ENCODE assay signal across 8 mouse cellular contexts in genomic region chr14:24486241-24486767, GRCm38 (mm10). TPM values are rescaled to one million over a fixed set of nuclear protein-coding genes. Genes with fewer than 3 reads are reported as not detected.
DNase-seq lines count a peak whose midpoint lies in the region; ATAC-seq and TF ChIP-seq lines count a peak whose summit lies in the region.

No protein-coding gene starts in this region.

- H3K4me2 ChIP-seq in lung, postnatal 0 days (replicated peaks; ENCODE audit: low read depth, low read length): peak overlapping the region; percentile 75
- peak overlapping the region; percentile 60 for H3K4me2 ChIP-seq in embryonic facial prominence, embryonic 15.5 days (replicated peaks)
- H3K4me2 ChIP-seq in kidney, embryonic 16.5 days (replicated peaks; ENCODE audit: low read depth, low read length): peak overlapping the region; percentile 67
- peak overlapping the region; percentile 60 for H3K4me2 ChIP-seq in midbrain, embryonic 16.5 days (ENCODE audit: low read length)

- peak overlapping the region; percentile 74 for H3K9ac ChIP-seq in lung, postnatal 0 days (replicated peaks; ENCODE audit: low read depth)
- H3K9ac ChIP-seq in embryonic facial prominence, embryonic 15.5 days: peak overlapping the region; percentile 80
- peak overlapping the region; percentile 92 for H3K9ac ChIP-seq in kidney, embryonic 16.5 days (replicated peaks; ENCODE audit: low read length)
- H3K9ac ChIP-seq in midbrain, embryonic 16.5 days (ENCODE audit: low read depth, low read length): peak overlapping the region; percentile 79

- no peak for TF ChIP-seq EP300 in lung, postnatal 0 days (IDR thresholded peaks at IDR 0.05)

- H3K27ac ChIP-seq in lung, postnatal 0 days (ENCODE audit: low read length): peak overlapping the region; percentile 60
- H3K27ac ChIP-seq in embryonic facial prominence, embryonic 15.5 days (replicated peaks): no peak overlapping the region
- H3K27ac ChIP-seq in kidney, embryonic 16.5 days (ENCODE audit: low read length): peak overlapping the region; percentile 80; the same call in 1 of the 2 replicates
- no peak overlapping the region for H3K27ac ChIP-seq in midbrain, embryonic 16.5 days (ENCODE audit: low read length)

- H3K4me1 ChIP-seq in lung, postnatal 0 days (ENCODE audit: insufficient read depth, low read depth, low read length): peaks cover 3% of the 10 kb centered on the region; the same call in 1 of the 2 replicates
- peaks cover 13% of the 10 kb centered on the region for H3K4me1 ChIP-seq in embryonic facial prominence, embryonic 15.5 days
- H3K4me1 ChIP-seq in kidney, embryonic 16.5 days (ENCODE audit: insufficient read depth, low read length): peaks cover 7% of the 10 kb centered on the region
- H3K4me1 ChIP-seq in midbrain, embryonic 16.5 days (ENCODE audit: control insufficient read depth, insufficient read depth, low read length): peaks cover 12% of the 10 kb centered on the region

- H3K27me3 ChIP-seq in lung, postnatal 0 days (replicated peaks; ENCODE audit: insufficient read depth, low read length): no peaks in the 10 kb centered on the region
- no peaks in the 10 kb centered on the region for H3K27me3 ChIP-seq in embryonic facial prominence, embryonic 15.5 days
- no peaks in the 10 kb centered on the region for H3K27me3 ChIP-seq in kidney, embryonic 16.5 days (ENCODE audit: insufficient read depth, low read length)
- H3K27me3 ChIP-seq in midbrain, embryonic 16.5 days (ENCODE audit: control insufficient read depth, insufficient read depth, low read depth, low read length): no peaks in the 10 kb centered on the region

- TF ChIP-seq CTCF in lung, postnatal 0 days (IDR thresholded peaks at IDR 0.05): no peak

- peak; percentile 11; the same call in 1 of the 2 replicates for ATAC-seq in lung, postnatal 0 days
- no peak for ATAC-seq in embryonic facial prominence, embryonic 15.5 days (ENCODE audit: insufficient number of reproducible peaks, low FRiP score, low TSS enrichment, low read depth)
- ATAC-seq in kidney, embryonic 16.5 days (ENCODE audit: low FRiP score, low TSS enrichment): peak; percentile 26
- ATAC-seq in midbrain, embryonic 16.5 days: peak; percentile 9

- H3K36me3 ChIP-seq in lung, postnatal 0 days (ENCODE audit: insufficient read depth, low read length): peaks cover 22% of the 10 kb centered on the region
- H3K36me3 ChIP-seq in embryonic facial prominence, embryonic 15.5 days: peaks cover 33% of the 10 kb centered on the region
- H3K36me3 ChIP-seq in kidney, embryonic 16.5 days (ENCODE audit: insufficient read depth, low read length): peaks cover 29% of the 10 kb centered on the region
- peaks cover 8% of the 10 kb centered on the region for H3K36me3 ChIP-seq in midbrain, embryonic 16.5 days (ENCODE audit: control insufficient read depth, insufficient read depth, low read length)

- H3K4me3 ChIP-seq in lung, postnatal 0 days (ENCODE audit: low read depth, low read length): peak overlapping the region; percentile 60
- peak overlapping the region; percentile 95 for H3K4me3 ChIP-seq in embryonic facial prominence, embryonic 15.5 days (replicated peaks)
- H3K4me3 ChIP-seq in kidney, embryonic 16.5 days (ENCODE audit: low read length): peak overlapping the region; percentile 95
- peak overlapping the region; percentile 71 for H3K4me3 ChIP-seq in midbrain, embryonic 16.5 days (ENCODE audit: low read depth, low read length)

- H3K9me3 ChIP-seq in lung, postnatal 0 days (ENCODE audit: low read length): no peaks in the 10 kb centered on the region
- H3K9me3 ChIP-seq in embryonic facial prominence, embryonic 15.5 days (replicated peaks): no peaks in the 10 kb centered on the region
- H3K9me3 ChIP-seq in kidney, embryonic 16.5 days (ENCODE audit: low read length): no peaks in the 10 kb centered on the region
- no peaks in the 10 kb centered on the region for H3K9me3 ChIP-seq in midbrain, embryonic 16.5 days (replicated peaks; ENCODE audit: control insufficient read depth, low read length, poor library complexity, severe bottlenecking)

- WGBS in lung, postnatal 0 days: 5% methylated on average over 13 of the region's 13 CpGs
- 5% methylated on average over 13 of the region's 13 CpGs for WGBS in embryonic facial prominence, embryonic 15.5 days
- whole genome bisulfite sequencing in kidney, embryonic 16.5 days: 9% methylated on average over 13 of the region's 13 CpGs
- WGBS in midbrain, embryonic 16.5 days: 6% methylated on average over 13 of the region's 13 CpGs

- no peak for DNase-seq in lung, postnatal 0 days (ENCODE audit: low spot score)
- no peak for DNase-seq in lung, postnatal 4 days
- DNase-seq in adrenal gland, postnatal 14 days: no peak
- no peak for DNase-seq in thymus, postnatal 0 days (ENCODE audit: low spot score)
- no peak for DNase-seq in thymus, adult 18-20 months

RNA-seq across cellular contexts. Expression of gene Polr3a, which starts 0.6 kb away (rescaled TPM):
- 8.4 and 10.1 TPM in 2 replicates for polyA plus RNA-seq in lung, postnatal 0 days (2015; fragmentation: Nextera tagmentation; extraction: Ambion mirVana)
- 18.7 and 22.2 TPM in 2 replicates for polyA plus RNA-seq in embryonic facial prominence, embryonic 15.5 days (2015; fragmentation: Nextera tagmentation; extraction: Ambion mirVana)
- 16.8 and 21.1 TPM in 2 replicates for polyA plus RNA-seq in kidney, embryonic 16.5 days (2015; fragmentation: Nextera tagmentation; extraction: Ambion mirVana)
- 17.9 and 18.9 TPM in 2 replicates for polyA plus RNA-seq in midbrain, embryonic 16.5 days (2015; fragmentation: Nextera tagmentation; extraction: Ambion mirVana)
- total RNA-seq in adrenal gland, postnatal 14 days (2021): 17.3 and 21.7 TPM in 2 replicates
- 14.7 and 18.5 TPM in 2 replicates for polyA plus RNA-seq in thymus, postnatal 0 days (2015; fragmentation: Nextera tagmentation; extraction: Ambion mirVana)

RNA-seq across cellular contexts. Expression of gene Rps24, which starts 0.6 kb away (rescaled TPM):
- 752 and 791 TPM in 2 replicates for polyA plus RNA-seq in lung, postnatal 0 days (2015; fragmentation: Nextera tagmentation; extraction: Ambion mirVana)
- polyA plus RNA-seq in embryonic facial prominence, embryonic 15.5 days (2015; fragmentation: Nextera tagmentation; extraction: Ambion mirVana): 863 and 870 TPM in 2 replicates
- polyA plus RNA-seq in kidney, embryonic 16.5 days (2015; fragmentation: Nextera tagmentation; extraction: Ambion mirVana): 686 and 761 TPM in 2 replicates
- 498 and 513 TPM in 2 replicates for polyA plus RNA-seq in midbrain, embryonic 16.5 days (2015; fragmentation: Nextera tagmentation; extraction: Ambion mirVana)
- total RNA-seq in adrenal gland, postnatal 14 days (2021): 1,469 and 1,693 TPM in 2 replicates
- polyA plus RNA-seq in thymus, postnatal 0 days (2015; fragmentation: Nextera tagmentation; extraction: Ambion mirVana): 1,698 TPM in 2 replicates

Comparison
In these comparisons a context has a peak if more than half of its experiments do, and no peak if none do; other contexts are left out.
1. H3K27ac ChIP-seq: peak in lung, postnatal 0 days (single experiment) and kidney, embryonic 16.5 days (single experiment); none in embryonic facial prominence, embryonic 15.5 days (single experiment) and midbrain, embryonic 16.5 days (single experiment).
2. Peak in every context shown above with its lines, with median percentiles within 50 percentile points of each other: H3K4me2 ChIP-seq, H3K4me3 ChIP-seq and H3K9ac ChIP-seq.